19 mouse cellular contexts compared by ENCODE assay signal in the genomic region with DNA sequence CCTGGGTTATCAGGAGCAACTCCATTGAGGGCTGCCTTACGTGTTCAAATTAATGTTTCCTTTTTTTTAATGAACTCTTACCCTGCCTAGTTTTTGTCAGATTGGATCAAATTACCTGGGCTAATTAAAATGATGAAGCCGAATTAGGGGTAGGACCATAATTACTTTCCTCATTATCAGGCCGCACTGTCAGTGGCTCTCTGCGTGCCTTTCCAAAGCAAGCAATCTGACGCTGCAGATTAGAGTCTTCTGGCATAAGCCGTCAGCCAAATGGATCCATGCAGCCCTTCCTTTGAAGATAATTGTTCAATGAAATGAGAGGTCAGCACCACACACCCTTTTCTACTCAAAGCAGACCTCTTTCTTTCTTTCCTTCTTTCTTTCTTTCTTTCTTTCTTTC.
DNase-seq lines count a peak whose midpoint lies in the region; ATAC-seq and TF ChIP-seq lines count a peak whose summit lies in the region.
"Had no signal": no experiment of that assay in that cellular context is flagged by ENCODE, and none has a peak within 500 bp of the region (broad histone marks: within the 10 kb centered on the region; RNA-seq: fewer than 3 reads in every experiment).

No protein-coding gene starts in this region.

- peaks cover 11% of the 10 kb centered on the region for H3K4me1 ChIP-seq in heart, embryonic 12.5 days (replicated peaks)
- H3K4me1 ChIP-seq in heart, adult 2 months (ENCODE audit: control insufficient read depth, insufficient read depth, low read length) = no peaks in the 10 kb centered on the region
- H3K4me1 ChIP-seq in midbrain, embryonic 12.5 days = peaks cover 22% of the 10 kb centered on the region
- peaks cover 12% of the 10 kb centered on the region for H3K4me1 ChIP-seq in midbrain, embryonic 16.5 days (ENCODE audit: control insufficient read depth, insufficient read depth, low read length)
- H3K4me1 ChIP-seq in forebrain, embryonic 13.5 days = peaks cover 15% of the 10 kb centered on the region
- no peaks in the 10 kb centered on the region for H3K4me1 ChIP-seq in lung, adult 2 months (ENCODE audit: control insufficient read depth, insufficient read depth, low read length)
- H3K4me1 ChIP-seq: liver, embryonic 13.5 days; stomach, embryonic 15.5 days had no signal

- no peak overlapping the region for H3K27ac ChIP-seq in heart, embryonic 12.5 days (ENCODE audit: poor library complexity, severe bottlenecking)
- no peak overlapping the region for H3K27ac ChIP-seq in heart, adult 2 months
- H3K27ac ChIP-seq in midbrain, embryonic 12.5 days (replicated peaks) = peak overlapping the region; percentile 10; the same call in 1 of the 2 replicates
- H3K27ac ChIP-seq in midbrain, embryonic 16.5 days (ENCODE audit: low read length) = no peak overlapping the region
- no peak overlapping the region for H3K27ac ChIP-seq in forebrain, embryonic 13.5 days
- H3K27ac ChIP-seq: limb, embryonic 13.5 days; liver, embryonic 13.5 days; stomach, embryonic 15.5 days had no signal

- H3K27me3 ChIP-seq in heart, embryonic 12.5 days (replicated peaks) = no peaks in the 10 kb centered on the region
- H3K27me3 ChIP-seq in heart, adult 2 months (ENCODE audit: control insufficient read depth, insufficient read depth, low read length) = no peaks in the 10 kb centered on the region
- no peaks in the 10 kb centered on the region for H3K27me3 ChIP-seq in midbrain, embryonic 12.5 days
- H3K27me3 ChIP-seq in midbrain, embryonic 16.5 days (ENCODE audit: control insufficient read depth, insufficient read depth, low read depth, low read length) = no peaks in the 10 kb centered on the region
- H3K27me3 ChIP-seq in forebrain, embryonic 13.5 days = no peaks in the 10 kb centered on the region
- H3K27me3 ChIP-seq: hindbrain, embryonic 15.5 days; limb, embryonic 13.5 days; liver, embryonic 13.5 days; stomach, embryonic 15.5 days had no signal

- ATAC-seq in heart, embryonic 12.5 days (ENCODE audit: insufficient number of reproducible peaks, low FRiP score) = no peak
- no peak for ATAC-seq in midbrain, embryonic 12.5 days (ENCODE audit: low FRiP score, low read depth)
- ATAC-seq in midbrain, embryonic 16.5 days = no peak
- ATAC-seq in forebrain, embryonic 13.5 days = peak; percentile 39
- ATAC-seq: intestine, postnatal 0 days had no signal

- no peak overlapping the region for H3K4me3 ChIP-seq in heart, embryonic 12.5 days
- no peak overlapping the region for H3K4me3 ChIP-seq in heart, adult 2 months
- no peak overlapping the region for H3K4me3 ChIP-seq in midbrain, embryonic 12.5 days
- H3K4me3 ChIP-seq in midbrain, embryonic 16.5 days (ENCODE audit: low read depth, low read length) = no peak overlapping the region
- no peak overlapping the region for H3K4me3 ChIP-seq in forebrain, embryonic 13.5 days
- no peak overlapping the region for H3K4me3 ChIP-seq in lung, adult 2 months (replicated peaks; ENCODE audit: extremely low read depth, low read depth, low read length)
- H3K4me3 ChIP-seq: hindbrain, embryonic 15.5 days; limb, embryonic 13.5 days; liver, embryonic 13.5 days; myocyte; stomach, embryonic 15.5 days had no signal

- no peaks in the 10 kb centered on the region for H3K36me3 ChIP-seq in heart, embryonic 12.5 days
- H3K36me3 ChIP-seq in heart, adult 2 months (ENCODE audit: control insufficient read depth, insufficient read depth, low read length) = no peaks in the 10 kb centered on the region
- no peaks in the 10 kb centered on the region for H3K36me3 ChIP-seq in midbrain, embryonic 12.5 days
- no peaks in the 10 kb centered on the region for H3K36me3 ChIP-seq in midbrain, embryonic 16.5 days (ENCODE audit: control insufficient read depth, insufficient read depth, low read length)
- H3K36me3 ChIP-seq in forebrain, embryonic 13.5 days (ENCODE audit: poor library complexity, severe bottlenecking) = no peaks in the 10 kb centered on the region
- H3K36me3 ChIP-seq: hindbrain, embryonic 15.5 days; limb, embryonic 13.5 days; liver, embryonic 13.5 days; stomach, embryonic 15.5 days had no signal

- no peak for DNase-seq in heart, adult 2 months
- peak; percentile 83 for DNase-seq in retina, postnatal 1 day
- DNase-seq in lung, adult 2 months = no peak
- no peak for DNase-seq in urinary bladder, postnatal 14 days (ENCODE audit: low spot score)
- DNase-seq: cerebellum, adult 8-10 months; gastrocnemius, postnatal 14 days; heart, postnatal 14 days; liver, embryonic 13.5 days; right cerebral cortex, postnatal 14 days; thymus, adult 2 months had no signal

- TF ChIP-seq EP300 in heart, adult 2 months (IDR thresholded peaks at IDR 0.05; ENCODE audit: insufficient read depth, low read depth, low read length) = no peak

- H3K9ac ChIP-seq in heart, embryonic 12.5 days = no peak overlapping the region
- H3K9ac ChIP-seq in heart, adult 2 months (ENCODE audit: low read depth, low read length) = no peak overlapping the region
- H3K9ac ChIP-seq in midbrain, embryonic 12.5 days (replicated peaks) = no peak overlapping the region
- no peak overlapping the region for H3K9ac ChIP-seq in midbrain, embryonic 16.5 days (ENCODE audit: low read depth, low read length)
- H3K9ac ChIP-seq in forebrain, embryonic 13.5 days = no peak overlapping the region
- H3K9ac ChIP-seq: hindbrain, embryonic 15.5 days; limb, embryonic 13.5 days; liver, embryonic 13.5 days; stomach, embryonic 15.5 days had no signal

- no peaks in the 10 kb centered on the region for H3K79me2 ChIP-seq in heart, adult 2 months (replicated peaks; ENCODE audit: control insufficient read depth, insufficient read depth, low read length)

- TF ChIP-seq POLR2A in heart, adult 2 months (IDR thresholded peaks at IDR 0.05; ENCODE audit: insufficient read depth, low read depth, low read length) = no peak
- TF ChIP-seq POLR2A in lung, adult 2 months (IDR thresholded peaks at IDR 0.05; ENCODE audit: borderline replicate concordance, extremely low read depth, low read depth, low read length) = no peak

- H3K9me3 ChIP-seq in heart, embryonic 12.5 days (replicated peaks) = no peaks in the 10 kb centered on the region
- H3K9me3 ChIP-seq in midbrain, embryonic 12.5 days = no peaks in the 10 kb centered on the region
- H3K9me3 ChIP-seq in midbrain, embryonic 16.5 days (replicated peaks; ENCODE audit: control insufficient read depth, low read length, poor library complexity, severe bottlenecking) = no peaks in the 10 kb centered on the region
- no peaks in the 10 kb centered on the region for H3K9me3 ChIP-seq in forebrain, embryonic 13.5 days (replicated peaks)
- H3K9me3 ChIP-seq: hindbrain, embryonic 15.5 days; limb, embryonic 13.5 days; liver, embryonic 13.5 days; stomach, embryonic 15.5 days had no signal

- 17% methylated on average over 6 of the region's 6 CpGs for WGBS in heart, embryonic 12.5 days
- 33% methylated on average over 6 of the region's 6 CpGs for WGBS in heart, adult 2 months
- 26% methylated on average over 6 of the region's 6 CpGs for WGBS in midbrain, embryonic 12.5 days
- 18% methylated on average over 6 of the region's 6 CpGs for WGBS in midbrain, embryonic 16.5 days
- 4% methylated on average over 6 of the region's 6 CpGs for WGBS in forebrain, embryonic 13.5 days
- 58% methylated on average over 6 of the region's 6 CpGs for WGBS in lung, adult 2 months

- TF ChIP-seq CTCF in heart, adult 2 months (IDR thresholded peaks at IDR 0.05) = no peak
- TF ChIP-seq CTCF in lung, adult 2 months (IDR thresholded peaks at IDR 0.05; ENCODE audit: insufficient read depth, low read length) = no peak

- intact Hi-C loops in heart, adult 2 months (cut with DNase I) = no loop called here

- peak overlapping the region; percentile 15; the same call in 1 of the 2 replicates for H3K4me2 ChIP-seq in heart, embryonic 12.5 days
- no peak overlapping the region for H3K4me2 ChIP-seq in midbrain, embryonic 12.5 days (replicated peaks)
- H3K4me2 ChIP-seq in midbrain, embryonic 16.5 days (ENCODE audit: low read length) = no peak overlapping the region
- peak overlapping the region; percentile 8; the same call in 1 of the 2 replicates for H3K4me2 ChIP-seq in forebrain, embryonic 13.5 days
- H3K4me2 ChIP-seq: hindbrain, embryonic 15.5 days; limb, embryonic 13.5 days; liver, embryonic 13.5 days; stomach, embryonic 15.5 days had no signal

Comparison
In these comparisons a context has a peak if more than half of its experiments do, and no peak if none do; other contexts are left out.
1. H3K4me2 ChIP-seq: peak in heart, embryonic 12.5 days (single experiment) and forebrain, embryonic 13.5 days (single experiment); none in midbrain, embryonic 12.5 days (single experiment) and midbrain, embryonic 16.5 days (single experiment).